Comparison of ENCODE assay signal across 8 mouse cellular contexts in genomic region chr13:23990928-23991327, GRCm38 (mm10). TPM values are rescaled to one million over a fixed set of nuclear protein-coding genes. Genes with fewer than 3 reads are reported as not detected.
DNase-seq lines count a peak whose midpoint lies in the region; ATAC-seq and TF ChIP-seq lines count a peak whose summit lies in the region.

Gene Scgn, minus strand, starts transcription at chr13:23991214.

- intact Hi-C loops in gastrocnemius, adult 2 months (cut with DNase I), result no loop called here

- no peak within 1 kb of the TSS for H3K9ac ChIP-seq in forebrain, embryonic 12.5 days
- H3K9ac ChIP-seq in liver, embryonic 14.5 days (replicated peaks), result no peak within 1 kb of the TSS
- no peak within 1 kb of the TSS for H3K9ac ChIP-seq in neural tube, embryonic 14.5 days (replicated peaks; ENCODE audit: low read depth, low read length)

- peak within 1 kb of the TSS; percentile 52 for H3K4me2 ChIP-seq in forebrain, embryonic 12.5 days
- H3K4me2 ChIP-seq in liver, embryonic 14.5 days (ENCODE audit: low read depth), result no peak within 1 kb of the TSS
- peak within 1 kb of the TSS; percentile 53 for H3K4me2 ChIP-seq in neural tube, embryonic 14.5 days (ENCODE audit: low read depth, low read length)

- H3K36me3 ChIP-seq in forebrain, embryonic 12.5 days (replicated peaks), result no peaks in the 10 kb centered on the region
- H3K36me3 ChIP-seq in liver, embryonic 14.5 days (replicated peaks; ENCODE audit: control insufficient read depth, insufficient read depth, low read depth), result no peaks in the 10 kb centered on the region
- H3K36me3 ChIP-seq in neural tube, embryonic 14.5 days (ENCODE audit: control insufficient read depth, insufficient read depth, low read length), result no peaks in the 10 kb centered on the region

- 0 out of 2 replicates have a peak, but pooled peaks have one; percentile 20 for ATAC-seq in forebrain, embryonic 12.5 days (ENCODE audit: low FRiP score)
- ATAC-seq in liver, embryonic 14.5 days (ENCODE audit: insufficient read depth), result no peak
- peak; percentile 65 for ATAC-seq in neural tube, embryonic 14.5 days (ENCODE audit: low read depth)

- no peak within 1 kb of the TSS for H3K4me3 ChIP-seq in gastrocnemius, adult 2 months
- peak within 1 kb of the TSS; percentile 27 for H3K4me3 ChIP-seq in forebrain, embryonic 12.5 days (replicated peaks)
- no peak within 1 kb of the TSS for H3K4me3 ChIP-seq in liver, embryonic 14.5 days (ENCODE audit: insufficient read depth in 1 of 2, low read depth in 2 of 2, low read length in 2 of 2)
- H3K4me3 ChIP-seq in neural tube, embryonic 14.5 days (ENCODE audit: low read depth, low read length), result peak within 1 kb of the TSS; percentile 22

- H3K27me3 ChIP-seq in forebrain, embryonic 12.5 days, result peaks cover 38% of the 10 kb centered on the region
- H3K27me3 ChIP-seq in liver, embryonic 14.5 days (ENCODE audit: control insufficient read depth, insufficient read depth, low read length), result peaks cover 20% of the 10 kb centered on the region
- peaks cover 10% of the 10 kb centered on the region for H3K27me3 ChIP-seq in neural tube, embryonic 14.5 days (ENCODE audit: control insufficient read depth, insufficient read depth, low read length)

- peaks cover 11% of the 10 kb centered on the region for H3K4me1 ChIP-seq in forebrain, embryonic 12.5 days
- no peaks in the 10 kb centered on the region for H3K4me1 ChIP-seq in liver, embryonic 14.5 days (replicated peaks; ENCODE audit: control insufficient read depth in 2 of 2, insufficient read depth in 2 of 2, low read length in 1 of 2)
- H3K4me1 ChIP-seq in neural tube, embryonic 14.5 days (ENCODE audit: control insufficient read depth, insufficient read depth, low read length), result peaks cover 6% of the 10 kb centered on the region; the same call in 1 of the 2 replicates

- TF ChIP-seq EP300 in liver, embryonic 14.5 days (IDR thresholded peaks at IDR 0.05; ENCODE audit: low read depth), result no peak

- no peaks in the 10 kb centered on the region for H3K9me3 ChIP-seq in forebrain, embryonic 12.5 days
- H3K9me3 ChIP-seq in liver, embryonic 14.5 days (ENCODE audit: control insufficient read depth, low read length), result no peaks in the 10 kb centered on the region
- H3K9me3 ChIP-seq in neural tube, embryonic 14.5 days (ENCODE audit: control insufficient read depth, low read length), result no peaks in the 10 kb centered on the region

- DNase-seq in gastrocnemius, adult 2 months, result peak; percentile 30
- DNase-seq in gastrocnemius, postnatal 25 days, result no peak
- DNase-seq in adipocyte (ENCODE audit: low spot score), result peak; percentile 70
- DNase-seq in induced T-regulatory cell, adult 2 months (ENCODE audit: low read depth), result peak; percentile 20
- peak; percentile 12 to 22 (median 19) for DNase-seq in liver, embryonic 14.5 days (ENCODE audit: low read depth in 3 of 3, low spot score in 3 of 3)
- peak; percentile 41 to 58 for DNase-seq in urinary bladder, postnatal 36 days (ENCODE audit: low spot score in 2 of 2)

- H3K27ac ChIP-seq in gastrocnemius, adult 2 months, result no peak within 1 kb of the TSS
- H3K27ac ChIP-seq in forebrain, embryonic 12.5 days, result no peak within 1 kb of the TSS
- H3K27ac ChIP-seq in liver, embryonic 14.5 days, result no peak within 1 kb of the TSS
- no peak within 1 kb of the TSS for H3K27ac ChIP-seq in neural tube, embryonic 14.5 days (ENCODE audit: low read depth, low read length)

- WGBS in forebrain, embryonic 12.5 days, result under 1% methylated on average over 20 of the region's 20 CpGs
- under 1% methylated on average over 20 of the region's 20 CpGs for WGBS in liver, embryonic 14.5 days (ENCODE audit: insufficient replicate concordance)
- under 1% methylated on average over 20 of the region's 20 CpGs for WGBS in neural tube, embryonic 14.5 days

- TF ChIP-seq CTCF in gastrocnemius, adult 2 months (IDR thresholded peaks at IDR 0.05), result no peak
- TF ChIP-seq CTCF in liver, embryonic 14.5 days (IDR thresholded peaks at IDR 0.05; ENCODE audit: low read depth), result peak; percentile 14; the same call in 1 of the 2 replicates

RNA-seq across cellular contexts. Expression of gene Scgn, which starts in this region (rescaled TPM):
- total RNA-seq in gastrocnemius, adult 2 months (2021), result not detected
- not detected for total RNA-seq in gastrocnemius, postnatal 25 days (2021)
- 1.5 and 1.9 TPM in 2 replicates for polyA plus RNA-seq in forebrain, embryonic 12.5 days (2016; fragmentation: Nextera tagmentation; extraction: Ambion mirVana)
- not detected in 2 replicates for polyA plus RNA-seq in liver, embryonic 14.5 days (2012; rRNA removed)
- polyA plus RNA-seq in liver, embryonic 14.5 days (2014; fragmentation: Nextera tagmentation; extraction: Ambion mirVana), result not detected in 2 replicates
- 0.88 and 0.99 TPM in 2 replicates for polyA plus RNA-seq in neural tube, embryonic 14.5 days (2014; fragmentation: Nextera tagmentation; extraction: Ambion mirVana)

Comparison
In these comparisons a context has a peak if more than half of its experiments do, and no peak if none do; other contexts are left out.
1. Peak in DNase-seq in gastrocnemius, adult 2 months; RNA of the gene not detected or under 1 TPM.
2. Peak in DNase-seq in liver, embryonic 14.5 days; RNA of the gene not detected or under 1 TPM.
3. Peak in ATAC-seq, H3K4me3 ChIP-seq and H3K4me2 ChIP-seq in neural tube, embryonic 14.5 days; RNA of the gene not detected or under 1 TPM.